Mouse (Mus musculus): ENCODE results near the gene Mbd5. TPM values are rescaled to one million over a fixed set of nuclear protein-coding genes. Genes with fewer than 3 reads are reported as not detected.

Gene Mbd5
- 10.9 and 17.6 TPM in 2 replicates for polyA plus RNA-seq (2012; ENCODE audit: insufficient read depth, insufficient read length, missing spikeins)

GRCm38 (mm10) chr2:48948841-48949584 is at the start of gene Mbd5:
Mbd5 (plus strand) TSS chr2:48949508.
- H3K4me1 ChIP-seq (ENCODE audit: control insufficient read depth, insufficient read depth, insufficient read length, low read length) = no peaks in the 10 kb centered on the region
- H3K27ac ChIP-seq (replicated peaks; ENCODE audit: low read depth, low read length) = peak within 1 kb of the TSS; percentile 84
- H3K4me3 ChIP-seq (ENCODE audit: insufficient read depth, low read depth, low read length) = peak within 1 kb of the TSS; percentile 92

GRCm38 (mm10) chr2:48908866-48909265 is 40.4 kb upstream of the Mbd5 start:
- Histone ChIP-seq H3K4me3 (ENCODE audit: insufficient read depth, low read depth, low read length) (no peak overlapping the region), H3K4me1 (ENCODE audit: control insufficient read depth, insufficient read depth, insufficient read length, low read length) (no peaks in the 10 kb centered on the region), H3K27ac (replicated peaks; ENCODE audit: low read depth, low read length) (no peak overlapping the region)

- H3K4me1 ChIP-seq (ENCODE audit: control insufficient read depth, insufficient read depth, insufficient read length, low read length) = no peaks in the 10 kb centered on the region
- no peak overlapping the region for H3K4me3 ChIP-seq (ENCODE audit: insufficient read depth, low read depth, low read length)
- no peak overlapping the region for H3K27ac ChIP-seq (replicated peaks; ENCODE audit: low read depth, low read length)
These were observed 35.1 kb upstream of the Mbd5 start for GRCm38 (mm10) chr2:48914185-48914584.

GRCm38 (mm10) chr2:48915832-48916231 is 33.5 kb upstream of the Mbd5 start:
- no peak overlapping the region for H3K27ac ChIP-seq (replicated peaks; ENCODE audit: low read depth, low read length)
- no peaks in the 10 kb centered on the region for H3K4me1 ChIP-seq (ENCODE audit: control insufficient read depth, insufficient read depth, insufficient read length, low read length)
- no peak overlapping the region for H3K4me3 ChIP-seq (ENCODE audit: insufficient read depth, low read depth, low read length)

- Histone ChIP-seq H3K27ac (replicated peaks; ENCODE audit: low read depth, low read length) (no peak overlapping the region), H3K4me1 (ENCODE audit: control insufficient read depth, insufficient read depth, insufficient read length, low read length) (no peaks in the 10 kb centered on the region), H3K4me3 (ENCODE audit: insufficient read depth, low read depth, low read length) (no peak overlapping the region)
These were observed 14.2 kb upstream of the Mbd5 start for GRCm38 (mm10) chr2:48935058-48935457.

GRCm38 (mm10) chr2:48947761-48948160 is 1.5 kb upstream of the Mbd5 start:
- Histone ChIP-seq H3K27ac (replicated peaks; ENCODE audit: low read depth, low read length) (no peak overlapping the region), H3K4me1 (ENCODE audit: control insufficient read depth, insufficient read depth, insufficient read length, low read length) (no peaks in the 10 kb centered on the region), H3K4me3 (ENCODE audit: insufficient read depth, low read depth, low read length) (peak overlapping the region; percentile 11; the same call in 1 of the 2 replicates)

- Histone ChIP-seq H3K4me1 (ENCODE audit: control insufficient read depth, insufficient read depth, insufficient read length, low read length) (no peaks in the 10 kb centered on the region), H3K4me3 (ENCODE audit: insufficient read depth, low read depth, low read length) (peak overlapping the region; percentile 92), H3K27ac (replicated peaks; ENCODE audit: low read depth, low read length) (peak overlapping the region; percentile 84)
These were observed 489 bp downstream of the Mbd5 start for GRCm38 (mm10) chr2:48949743-48950251.

- peak within 1 kb of the TSS; percentile 84 for H3K27ac ChIP-seq (replicated peaks; ENCODE audit: low read depth, low read length)
- H3K4me1 ChIP-seq (ENCODE audit: control insufficient read depth, insufficient read depth, insufficient read length, low read length) = no peaks in the 10 kb centered on the region
- H3K4me3 ChIP-seq (ENCODE audit: insufficient read depth, low read depth, low read length) = peak within 1 kb of the TSS; percentile 92
These were observed 776 bp downstream of the Mbd5 start, which contains the start of gene Orc4 for GRCm38 (mm10) chr2:48950252-48950315. Orc4 (minus strand) TSS chr2:48950277.

GRCm38 (mm10) chr2:48950316-48950880 is 1.1 kb downstream of the Mbd5 start:
- peak overlapping the region; percentile 92 for H3K4me3 ChIP-seq (ENCODE audit: insufficient read depth, low read depth, low read length)
- no peak overlapping the region; the same call in 1 of the 2 replicates for H3K27ac ChIP-seq (replicated peaks; ENCODE audit: low read depth, low read length)
- no peaks in the 10 kb centered on the region for H3K4me1 ChIP-seq (ENCODE audit: control insufficient read depth, insufficient read depth, insufficient read length, low read length)

GRCm38 (mm10) chr2:48956591-48956990 is 7.3 kb downstream of the Mbd5 start:
- H3K4me1 ChIP-seq (ENCODE audit: control insufficient read depth, insufficient read depth, insufficient read length, low read length) = no peaks in the 10 kb centered on the region
- H3K4me3 ChIP-seq (ENCODE audit: insufficient read depth, low read depth, low read length) = no peak overlapping the region
- H3K27ac ChIP-seq (replicated peaks; ENCODE audit: low read depth, low read length) = no peak overlapping the region

- no peak overlapping the region for H3K27ac ChIP-seq (replicated peaks; ENCODE audit: low read depth, low read length)
- no peaks in the 10 kb centered on the region; the same call in 1 of the 2 replicates for H3K4me1 ChIP-seq (ENCODE audit: control insufficient read depth, insufficient read depth, insufficient read length, low read length)
- H3K4me3 ChIP-seq (ENCODE audit: insufficient read depth, low read depth, low read length) = no peak overlapping the region
These were observed 29.6 kb downstream of the Mbd5 start for GRCm38 (mm10) chr2:48978920-48979319.

- Histone ChIP-seq H3K4me3 (ENCODE audit: insufficient read depth, low read depth, low read length) (no peak overlapping the region), H3K27ac (replicated peaks; ENCODE audit: low read depth, low read length) (no peak overlapping the region), H3K4me1 (ENCODE audit: control insufficient read depth, insufficient read depth, insufficient read length, low read length) (no peaks in the 10 kb centered on the region)
These were observed 41.0 kb downstream of the Mbd5 start for GRCm38 (mm10) chr2:48990322-48990721.

GRCm38 (mm10) chr2:49040481-49040880 is 91.2 kb downstream of the Mbd5 start:
- Histone ChIP-seq H3K27ac (replicated peaks; ENCODE audit: low read depth, low read length) (no peak overlapping the region), H3K4me1 (ENCODE audit: control insufficient read depth, insufficient read depth, insufficient read length, low read length) (no peaks in the 10 kb centered on the region), H3K4me3 (ENCODE audit: insufficient read depth, low read depth, low read length) (no peak overlapping the region)

- H3K4me1 ChIP-seq (ENCODE audit: control insufficient read depth, insufficient read depth, insufficient read length, low read length) = no peaks in the 10 kb centered on the region
- H3K27ac ChIP-seq (replicated peaks; ENCODE audit: low read depth, low read length) = no peak overlapping the region
- H3K4me3 ChIP-seq (ENCODE audit: insufficient read depth, low read depth, low read length) = no peak overlapping the region
These were observed 100.7 kb downstream of the Mbd5 start for GRCm38 (mm10) chr2:49050030-49050429.

GRCm38 (mm10) chr2:49067886-49068285 is 118.6 kb downstream of the Mbd5 start:
- Histone ChIP-seq H3K27ac (replicated peaks; ENCODE audit: low read depth, low read length) (no peak overlapping the region), H3K4me3 (ENCODE audit: insufficient read depth, low read depth, low read length) (no peak overlapping the region), H3K4me1 (ENCODE audit: control insufficient read depth, insufficient read depth, insufficient read length, low read length) (no peaks in the 10 kb centered on the region)

- Histone ChIP-seq H3K4me3 (ENCODE audit: insufficient read depth, low read depth, low read length) (no peak overlapping the region), H3K27ac (replicated peaks; ENCODE audit: low read depth, low read length) (no peak overlapping the region), H3K4me1 (ENCODE audit: control insufficient read depth, insufficient read depth, insufficient read length, low read length) (no peaks in the 10 kb centered on the region)
These were observed 135.7 kb downstream of the Mbd5 start for GRCm38 (mm10) chr2:49084966-49085365.

Measured in brown adipose tissue, adult 24 weeks (tissue).